Mouse (Mus musculus) spleen, adult 2 months (tissue): ENCODE results near the gene Kmt2e.

Experiments
- CTCF ChIP-seq: fragments of 200-500 bp; IDR thresholded peaks from 2 replicates; pipeline ENCODE4 v1.5.1; 2011; ENCODE audit warnings: mild to moderate bottlenecking, inconsistent platforms; ENCODE audit not compliant: insufficient read depth, insufficient read length, insufficient replicate concordance; ENCODE audit errors: extremely low read depth
- POLR2A ChIP-seq: fragments of 200-500 bp; IDR thresholded peaks from 2 replicates; pipeline ENCODE4 v1.6.1; 2011; ENCODE audit warnings: low read depth, low read length, inconsistent platforms

GRCm38 (mm10) chr5:23433720-23434597, at the start of gene Kmt2e:
- TF ChIP-seq CTCF = peak; percentile 11; the same call in 1 of the 2 replicates
- TF ChIP-seq POLR2A = peak; percentile 80
